Mouse (Mus musculus) heart, postnatal 14 days (tissue): ENCODE data around the gene Stxbp4. TPM values are rescaled to one million over a fixed set of nuclear protein-coding genes. Genes with fewer than 3 reads are reported as not detected.

Experiments
- DNase-seq, 2 experiments: peaks; one replicate each; pipeline ENCODE4 v3.0.0; 2021 to 2022
- intact Hi-C: fragments of 180-260 bp; cut with DNase I; formaldehyde crosslinking; loops from one replicate; pipeline ENCODE4 v1.15.1; 2025
- total RNA-seq, 2 experiments: library from RNA; stranded (reverse); gene quantifications; 2 replicates each; pipeline ENCODE4 v1.2.3; 2021

The Stxbp4 gene
- total RNA-seq, 2 experiments from 2014 or later, result 5.6 to 6.3 TPM

DNA sequence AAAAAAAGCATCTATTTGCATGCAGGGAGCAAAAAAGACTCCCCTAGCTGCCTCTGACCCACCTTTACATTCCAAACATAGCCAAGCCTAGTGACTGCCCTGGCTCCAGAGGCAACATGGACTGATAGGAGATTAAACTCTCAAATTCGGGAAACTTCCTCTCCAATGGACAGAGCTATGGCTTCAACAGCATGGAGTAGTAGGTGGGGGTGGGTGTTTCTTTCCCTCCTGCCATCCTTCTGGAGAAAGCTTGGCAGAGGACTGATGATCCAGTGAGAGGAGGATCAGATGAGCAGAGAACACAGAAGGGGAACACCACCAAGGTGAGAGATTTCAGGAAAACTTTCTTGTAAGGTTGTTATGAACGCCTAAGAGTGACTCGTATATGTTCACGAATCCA lies 14.7 kb upstream of the Stxbp4 start:
- intact Hi-C loops, result no loop called here
- DNase-seq, result no peak

DNA sequence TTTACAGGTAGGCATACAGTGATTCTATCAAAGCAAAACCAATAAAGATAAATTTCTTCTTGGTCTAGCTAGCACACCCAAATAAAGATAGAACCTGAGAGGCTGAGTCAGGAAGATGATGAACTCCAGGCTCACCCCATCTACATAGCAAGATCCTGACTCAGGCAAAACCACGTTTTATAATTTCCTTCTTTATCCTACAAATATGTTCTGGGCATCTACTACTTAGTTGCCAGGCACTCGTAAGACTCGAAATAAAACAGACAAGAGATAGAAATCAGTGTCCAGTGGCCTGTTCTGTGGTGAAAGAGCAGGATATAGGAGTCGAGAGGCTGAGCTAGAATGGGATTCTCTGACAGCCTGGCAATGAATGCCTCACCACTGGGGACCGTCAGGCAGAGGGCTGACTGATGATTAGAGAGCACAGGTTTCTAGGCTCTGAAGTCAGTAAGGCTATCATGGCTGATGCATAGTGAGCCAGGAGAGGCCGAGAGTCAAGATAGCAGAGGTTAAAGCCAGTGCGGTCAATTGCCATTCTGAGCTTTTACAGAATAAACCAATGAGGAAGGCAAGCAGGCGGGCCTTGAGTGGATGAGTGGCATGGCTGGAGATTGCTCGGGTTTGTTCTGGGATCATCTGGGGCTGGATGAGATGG lies 12.5 kb upstream of the Stxbp4 start:
- intact Hi-C loops, result no loop called here

DNA sequence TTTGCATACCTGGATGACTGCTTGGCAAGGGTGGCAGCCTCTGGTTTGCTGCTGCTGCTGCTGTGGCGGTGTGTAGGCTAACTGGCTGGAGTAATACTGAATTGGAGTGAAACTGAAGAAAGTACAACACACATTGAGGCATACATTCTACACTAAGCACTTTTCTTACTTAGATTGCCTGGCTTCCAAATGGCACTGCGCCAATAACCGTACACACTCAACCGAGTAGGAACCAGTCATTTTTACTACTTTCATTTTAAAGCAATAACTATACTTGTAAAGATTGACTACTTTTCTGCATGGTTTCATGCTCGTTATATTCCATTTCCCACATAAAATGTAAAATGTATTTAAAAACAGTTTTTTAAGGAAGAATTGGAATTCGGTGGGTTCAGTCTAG lies 11.9 kb upstream of the Stxbp4 start:
- intact Hi-C loops, result no loop called here
- peak in 1 of 2 experiments; percentile 13 for DNase-seq

More for the DNA sequence above, 12.5 kb upstream of the Stxbp4 start:
- DNase-seq, result no peak

DNA sequence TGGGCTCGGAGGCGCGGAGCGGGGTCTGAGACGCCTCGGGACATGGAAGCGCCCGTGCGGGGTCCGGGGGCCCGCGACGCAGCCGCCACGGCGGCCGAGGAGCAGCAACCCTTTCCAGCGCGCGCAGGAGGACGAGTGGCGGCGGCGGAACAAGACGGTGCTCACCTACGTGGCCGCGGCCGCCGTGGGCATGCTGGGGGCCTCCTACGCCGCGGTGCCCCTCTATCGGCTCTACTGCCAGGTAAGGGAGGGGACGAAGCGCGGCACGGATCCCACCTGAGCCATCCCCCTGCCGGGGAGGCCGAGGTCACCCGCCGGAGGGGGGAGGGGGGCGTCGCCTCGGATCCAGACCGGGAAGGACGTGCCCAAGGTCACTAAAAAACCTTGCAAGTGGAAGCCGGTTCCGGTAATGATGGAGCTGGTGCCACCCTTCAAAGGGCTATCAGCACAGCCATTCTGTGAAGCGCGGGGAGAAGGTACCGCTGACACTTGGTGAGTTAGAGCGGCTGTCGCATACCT lies 487 bp upstream of the Stxbp4 start:
- DNase-seq, result peak in 1 of 2 experiments; percentile 44
- intact Hi-C loops, result no loop called here

DNA sequence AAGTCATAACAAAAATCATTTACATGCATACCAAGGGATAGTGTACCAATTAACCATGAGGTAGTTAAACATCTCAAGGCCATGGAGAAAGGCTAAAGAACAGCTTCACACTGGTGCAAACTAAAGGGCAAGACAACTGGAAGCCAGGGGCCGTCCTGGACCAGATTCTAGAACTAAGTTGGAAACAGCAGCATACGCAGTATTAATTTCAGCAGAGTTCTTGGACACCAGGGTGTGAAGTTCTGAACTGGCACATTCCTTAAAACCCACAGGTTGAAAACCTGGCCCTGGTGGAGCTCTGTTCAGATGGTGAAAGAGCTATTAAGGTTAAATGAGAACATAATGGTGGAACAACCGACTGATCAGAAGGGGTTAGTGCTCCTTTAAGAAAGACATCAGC lies 3.2 kb downstream of the Stxbp4 start:
- intact Hi-C loops, result no loop called here
- DNase-seq, result no peak

DNA sequence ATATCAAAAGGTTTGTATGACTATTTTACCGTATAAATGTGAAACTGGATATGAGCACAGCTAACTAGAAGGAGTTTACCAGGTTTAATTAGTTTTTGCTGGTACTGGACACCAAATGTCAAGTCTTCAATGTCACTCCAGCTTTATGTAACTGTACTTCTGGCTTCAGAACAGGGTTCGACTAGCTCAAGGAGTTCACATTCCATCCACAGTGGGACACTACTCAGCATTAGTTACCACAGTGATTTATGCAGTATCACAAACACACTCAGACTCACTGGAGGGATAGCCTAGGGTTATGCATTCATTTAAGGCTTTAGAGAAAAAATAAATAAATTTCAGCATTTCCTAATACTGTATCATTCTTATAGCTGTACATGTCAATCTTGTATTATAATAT lies 5.4 kb downstream of the Stxbp4 start:
- intact Hi-C loops, result no loop called here
- no peak for DNase-seq

DNA sequence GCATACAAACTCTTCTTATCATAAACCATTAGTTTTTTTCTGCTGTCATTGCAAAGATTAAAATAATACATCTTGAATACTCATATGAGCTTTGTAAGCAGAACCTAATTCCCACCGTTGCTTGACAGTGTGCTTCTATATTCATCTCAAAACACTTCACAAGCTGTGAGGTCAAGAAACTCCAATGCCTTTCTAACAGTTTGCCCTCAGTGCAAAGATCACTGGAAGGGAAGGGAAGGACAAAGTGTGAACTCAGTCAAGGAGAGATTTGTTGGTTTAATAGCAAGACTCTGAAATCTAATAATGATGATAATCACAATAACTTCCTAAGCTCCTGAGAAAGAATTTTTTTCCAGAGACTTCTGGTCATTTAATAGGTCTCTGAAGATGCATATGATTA lies 10.1 kb downstream of the Stxbp4 start:
- no peak for DNase-seq
- intact Hi-C loops, result loop anchor here (10.0 kb wide), 1 partner anchor 613 kb away; no protein-coding TSS in a partner anchor

DNA sequence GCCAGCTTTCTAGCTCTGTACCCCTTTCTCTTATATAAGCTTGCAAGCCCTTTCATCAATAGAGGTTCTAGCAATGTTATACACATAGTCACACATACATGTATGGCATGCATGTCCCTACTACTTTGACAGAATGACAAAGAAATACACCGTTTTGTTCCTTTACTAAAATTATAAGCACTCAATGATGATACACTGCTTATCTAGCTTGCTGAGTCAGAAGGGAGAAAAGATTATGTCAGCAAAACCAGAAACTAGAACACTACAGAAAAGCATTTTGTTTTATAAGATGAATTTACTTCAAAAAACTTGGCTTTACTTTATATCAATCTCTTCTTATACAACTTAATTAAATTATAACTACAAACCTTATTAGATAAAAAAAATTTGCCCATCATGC lies 12.7 kb downstream of the Stxbp4 start:
- DNase-seq, result no peak
- intact Hi-C loops, result loop anchor here (10.0 kb wide), 1 partner anchor 610 kb away; no protein-coding TSS in a partner anchor

DNA sequence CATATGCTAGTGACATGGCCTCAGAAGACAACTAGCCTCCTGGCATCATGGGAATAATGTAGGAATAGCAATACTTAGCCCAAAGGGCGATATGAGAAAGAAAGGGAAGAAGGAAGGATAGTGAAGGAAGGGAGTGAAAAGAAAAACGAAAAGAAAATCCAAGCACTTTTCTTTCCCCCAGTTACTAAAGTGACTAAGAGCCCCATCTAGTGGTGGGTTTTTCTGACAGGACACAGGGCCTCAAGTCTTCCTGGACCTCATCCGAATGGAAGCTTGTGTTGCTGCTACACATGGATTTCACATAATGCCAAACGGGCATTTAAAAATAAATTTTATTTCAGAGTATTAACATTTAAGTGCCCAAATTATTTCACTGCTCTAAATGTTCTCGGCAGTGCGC lies 14.4 kb downstream of the Stxbp4 start:
- intact Hi-C loops, result loop anchor here (10.0 kb wide), 1 partner anchor 609 kb away; no protein-coding TSS in a partner anchor
- peak; percentile 9 to 67 for DNase-seq

DNA sequence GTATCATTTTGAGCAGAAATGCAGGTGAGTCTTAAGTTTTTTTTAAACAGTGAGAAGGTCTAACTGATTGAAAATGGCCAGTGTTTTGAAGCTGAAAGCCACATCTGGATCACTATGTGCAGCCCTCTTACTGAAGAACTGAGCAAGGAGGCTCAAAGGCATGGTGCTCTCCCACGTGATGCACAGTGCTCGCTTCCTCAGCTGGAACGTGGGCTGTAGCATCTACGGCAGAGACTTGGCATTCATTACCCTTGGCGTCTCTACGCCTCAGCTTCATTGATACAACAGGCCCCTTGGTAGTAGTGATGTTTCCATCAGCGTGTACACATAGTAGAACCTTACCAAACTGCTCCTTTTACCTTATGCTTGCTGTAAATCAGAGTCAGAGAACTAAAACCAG lies 15.4 kb downstream of the Stxbp4 start:
- intact Hi-C loops, result loop anchor here (10.0 kb wide), 1 partner anchor 608 kb away; no protein-coding TSS in a partner anchor
- no peak for DNase-seq

DNA sequence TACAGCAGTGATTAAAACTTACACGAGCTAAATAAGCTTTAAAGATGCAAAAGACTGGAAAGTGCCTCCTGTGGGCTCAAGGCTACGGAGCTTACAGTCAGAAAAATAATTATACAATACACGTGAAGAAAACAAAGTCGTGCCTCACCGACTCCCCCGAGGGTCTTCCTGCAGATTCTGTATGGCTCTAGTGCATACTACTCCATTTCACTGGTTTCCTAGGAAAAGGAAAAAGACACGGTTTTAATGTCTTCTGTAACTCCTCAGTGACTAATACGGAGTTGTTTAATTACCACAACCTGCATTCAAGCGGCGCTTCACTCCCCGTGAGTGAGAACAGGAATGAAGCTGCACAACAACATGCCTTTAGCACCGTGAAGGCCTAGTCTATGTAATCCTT lies 15.8 kb downstream of the Stxbp4 start:
- no peak for DNase-seq
- intact Hi-C loops, result loop anchor here (10.0 kb wide), 1 partner anchor 607 kb away; no protein-coding TSS in a partner anchor

DNA sequence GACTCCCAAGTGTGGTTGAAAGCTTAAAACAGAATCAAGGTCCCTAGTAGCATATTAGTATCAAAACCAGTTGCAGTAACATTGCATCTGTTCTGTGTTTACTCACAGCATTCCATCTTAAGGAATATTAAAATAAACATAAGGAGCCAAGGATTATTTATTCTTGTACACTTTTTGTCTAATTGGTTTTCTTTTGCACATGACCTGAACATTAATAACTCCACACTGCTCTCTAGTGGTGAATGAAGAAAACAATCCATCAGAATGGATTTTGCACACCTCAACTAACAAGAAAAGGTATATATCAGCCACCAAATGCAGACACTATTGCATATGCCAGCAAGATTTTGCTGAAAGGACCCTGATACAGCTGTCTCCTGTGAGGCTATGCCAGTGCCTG lies 21.5 kb downstream of the Stxbp4 start:
- intact Hi-C loops, result loop anchor here (2.0 to 5.0 kb wide), 2 partner anchors 432 to 629 kb away; no protein-coding TSS in a partner anchor
- no peak for DNase-seq

DNA sequence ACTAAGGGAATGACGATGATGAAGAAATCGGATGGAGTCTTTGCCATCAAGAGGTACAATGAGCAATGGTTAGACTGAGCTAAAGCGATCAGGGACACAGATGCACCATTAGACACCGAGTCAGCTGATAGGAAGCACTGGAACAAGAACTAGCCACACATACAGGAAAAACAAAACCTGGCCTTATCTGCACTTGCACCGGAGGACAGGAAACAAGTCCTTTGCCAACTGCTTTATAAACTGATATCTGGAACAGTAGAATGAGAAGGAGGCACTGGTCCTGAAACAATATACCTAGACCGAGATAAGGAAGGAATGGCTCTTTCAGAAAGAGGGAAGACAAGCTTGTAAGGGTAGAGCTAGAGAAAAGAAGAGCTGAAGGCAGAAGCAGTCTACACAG lies 23.1 kb downstream of the Stxbp4 start:
- intact Hi-C loops, result loop anchor here (1.0 to 5.0 kb wide), 4 partner anchors 248 to 627 kb away; no protein-coding TSS in a partner anchor
- DNase-seq, result no peak

DNA sequence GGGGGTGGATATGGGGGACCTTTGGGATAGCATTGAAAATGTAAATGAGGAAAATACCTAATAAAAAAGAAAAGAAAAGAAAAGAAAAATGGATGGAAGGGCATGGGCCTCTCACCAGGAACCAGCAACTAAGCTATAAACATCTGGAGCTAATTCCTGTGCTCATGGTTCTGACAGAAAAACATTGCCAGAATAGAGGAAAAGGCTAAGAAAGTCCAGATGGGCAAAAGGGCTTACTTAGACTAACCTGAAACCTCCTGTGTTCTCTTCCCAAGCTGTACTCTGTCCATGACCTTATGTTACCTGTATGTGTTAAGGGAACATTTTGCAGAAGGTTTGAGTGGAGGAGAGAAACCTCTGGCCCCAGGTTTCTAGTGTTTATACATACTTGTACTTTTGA lies 25.8 kb downstream of the Stxbp4 start:
- no peak for DNase-seq
- intact Hi-C loops, result no loop called here

DNA sequence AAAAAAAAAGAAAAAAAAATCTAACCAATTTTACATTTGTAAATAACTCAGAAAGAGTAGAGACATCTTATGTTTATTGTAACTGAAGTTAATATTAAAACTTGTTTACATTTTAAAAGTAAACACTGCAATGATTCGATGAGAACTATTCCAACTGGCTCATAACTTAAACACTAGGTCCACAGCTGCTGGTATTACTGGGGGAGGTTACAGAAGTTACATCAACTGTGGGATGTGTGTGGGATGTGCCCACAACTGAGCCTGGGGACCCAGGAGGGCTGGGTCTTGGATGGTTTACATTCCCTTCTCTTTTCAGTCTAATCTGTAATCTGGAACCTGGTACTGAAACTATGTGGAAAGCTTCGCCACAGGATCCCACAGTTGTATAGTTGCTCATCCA lies 34.8 kb downstream of the Stxbp4 start:
- intact Hi-C loops, result no loop called here
- no peak for DNase-seq

DNA sequence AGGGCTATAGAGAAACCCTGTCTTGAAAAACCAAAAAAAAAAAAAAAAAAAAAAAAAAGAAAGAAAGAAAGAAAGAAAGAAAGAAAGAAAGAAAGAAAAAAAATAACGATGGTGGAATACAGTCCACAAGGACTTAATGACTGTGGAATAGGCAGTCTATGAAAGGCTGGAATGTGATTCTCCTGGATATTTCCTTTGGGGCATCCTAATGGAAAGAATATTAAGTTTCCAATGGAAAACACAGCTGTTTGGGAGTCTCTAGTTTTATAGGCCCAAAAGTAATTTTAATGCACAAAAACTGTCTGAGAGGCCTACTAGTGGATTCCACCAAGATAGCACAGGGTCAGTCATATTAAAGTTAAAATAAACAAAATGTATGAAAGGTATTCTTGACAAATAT lies 42.1 kb downstream of the Stxbp4 start:
- intact Hi-C loops, result no loop called here
- no peak for DNase-seq

DNA sequence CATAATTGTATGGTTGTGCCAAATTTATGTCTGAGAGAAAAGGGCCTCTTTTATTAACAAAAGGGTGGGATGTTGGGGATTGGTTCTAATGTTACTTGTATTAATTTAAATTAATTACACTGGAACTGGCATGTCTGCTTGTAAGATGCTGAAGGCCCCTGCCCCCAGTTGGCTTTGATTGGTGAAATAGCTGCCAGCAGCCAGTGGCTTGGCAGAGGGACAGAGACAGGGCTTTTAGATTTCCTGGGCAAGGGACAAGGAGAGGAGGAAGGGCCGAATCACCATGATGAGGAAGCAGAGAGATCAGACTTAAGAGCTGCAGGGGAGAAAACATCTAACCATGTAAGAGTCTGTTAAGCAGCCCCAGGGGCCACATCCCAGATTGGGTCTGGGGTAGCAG lies 46.9 kb downstream of the Stxbp4 start:
- intact Hi-C loops, result no loop called here
- no peak for DNase-seq

DNA sequence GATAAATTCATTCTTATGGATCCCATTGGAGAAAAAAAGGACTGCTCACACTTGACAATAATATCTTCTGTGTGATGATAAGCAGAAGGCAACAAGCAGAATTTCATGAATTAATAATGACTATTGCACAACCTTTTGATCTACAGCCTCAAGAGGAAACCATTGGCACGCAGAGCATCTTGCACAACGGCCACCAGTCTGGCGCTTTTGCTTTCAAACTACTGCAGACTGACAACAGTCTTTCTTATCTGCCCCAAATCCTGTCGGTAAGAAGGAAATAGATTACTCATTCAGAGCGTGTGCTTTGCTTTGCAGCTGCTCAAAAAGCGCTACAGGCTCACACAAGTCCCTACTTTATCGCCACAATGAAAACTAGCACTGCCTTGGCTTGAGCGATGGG lies 51.7 kb downstream of the Stxbp4 start:
- intact Hi-C loops, result no loop called here
- no peak for DNase-seq

DNA sequence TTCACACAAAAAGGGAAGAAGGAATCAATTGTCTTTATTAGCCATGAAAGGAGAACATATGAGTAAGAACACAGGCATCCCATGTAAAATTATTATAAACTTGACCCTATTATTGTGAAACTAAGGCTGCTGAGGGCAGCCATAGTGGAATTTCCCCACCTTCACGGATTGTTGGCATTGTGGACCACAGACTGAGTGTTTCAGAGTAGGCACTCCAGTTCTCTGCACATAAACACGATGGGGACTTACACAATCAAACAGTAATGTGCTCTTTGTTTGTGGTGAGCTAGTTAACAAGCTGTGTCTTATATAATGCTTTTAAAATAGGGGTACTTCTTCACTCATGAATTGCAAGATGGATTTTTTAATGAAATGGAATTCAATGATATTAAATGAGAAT lies 52.1 kb downstream of the Stxbp4 start:
- DNase-seq, result no peak
- intact Hi-C loops, result no loop called here

DNA sequence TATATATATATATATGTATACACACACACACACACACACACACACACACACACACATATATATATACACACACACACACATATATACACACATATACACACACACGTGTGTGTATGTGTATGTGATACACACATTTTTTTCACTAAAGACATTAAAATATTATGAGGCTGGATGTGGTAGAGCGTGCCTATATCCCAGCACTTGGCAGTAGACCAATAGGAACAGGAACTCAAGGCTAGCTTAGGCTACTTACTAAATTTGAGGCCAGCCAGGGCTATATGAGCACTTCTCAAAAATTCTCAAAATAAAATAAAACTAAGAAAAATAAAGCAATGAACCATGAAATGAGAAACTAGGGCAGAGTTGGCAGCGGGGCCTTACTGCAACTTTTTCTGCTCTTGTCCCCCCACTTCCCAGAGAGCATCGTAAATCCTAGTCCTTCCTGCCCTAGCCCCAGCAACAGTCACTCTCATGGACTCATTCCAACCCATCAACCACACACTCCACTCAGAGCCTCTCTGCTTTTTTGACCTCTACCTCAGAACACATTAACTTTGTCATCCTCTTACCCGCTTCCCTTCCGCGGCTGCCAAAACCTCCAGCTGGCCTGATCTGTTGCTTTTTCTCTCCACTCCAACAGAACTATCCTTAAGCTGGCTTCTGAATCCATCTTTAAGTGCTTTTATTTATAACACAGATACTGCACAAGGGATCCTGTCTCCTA lies 60.7 kb downstream of the Stxbp4 start:
- intact Hi-C loops, result no loop called here
- DNase-seq, result peak; percentile 21 to 32

DNA sequence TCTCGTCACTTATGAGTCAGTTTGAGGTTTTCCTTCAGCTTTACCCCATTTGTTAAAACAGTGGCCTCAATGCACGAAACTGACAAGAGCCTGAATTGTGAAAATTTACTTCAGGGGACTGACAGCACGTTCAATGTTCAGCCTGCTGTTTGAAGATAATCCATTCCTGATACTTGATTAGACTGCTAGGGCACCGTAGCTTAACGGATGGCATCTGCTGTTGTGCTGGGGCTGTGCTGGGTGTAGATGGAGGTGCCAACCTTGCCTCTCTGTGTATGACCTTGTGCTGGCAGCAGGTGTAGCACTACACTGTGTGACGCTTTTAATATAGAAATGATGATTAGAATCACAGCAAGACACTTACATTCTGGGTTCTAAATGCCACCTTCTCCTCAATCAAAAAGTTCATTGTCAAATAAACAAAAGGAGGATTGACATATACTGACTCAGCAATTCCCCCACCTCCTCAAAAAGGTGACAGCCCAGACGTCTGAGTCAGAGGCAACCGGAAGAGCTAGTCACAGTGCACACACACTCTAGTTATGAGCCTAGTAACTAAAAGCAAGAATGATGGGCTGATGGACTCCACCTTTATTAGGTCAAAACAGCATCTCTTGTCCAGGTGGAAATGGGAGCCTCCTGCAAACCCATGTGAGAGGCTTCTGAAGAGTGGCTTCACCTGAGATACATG lies 61.5 kb downstream of the Stxbp4 start:
- intact Hi-C loops, result no loop called here
- DNase-seq, result no peak
